Mouse (Mus musculus): Measurements from ENCODE around the gene Gxylt1.
"Not testable (repeated sequence)": the region's sequence is repeated elsewhere in the genome, so short reads cannot be mapped to it uniquely, and the experiment has no call there.

The Gxylt1 gene

GRCm38 (mm10) chr15:93274679-93275583 lies at the start of gene Gxylt1:
Gene Gxylt1, minus strand, starts transcription at chr15:93275179.
- peak; percentile 91 for ATAC-seq (ENCODE audit: insufficient number of reproducible peaks, low FRiP score, low TSS enrichment)

GRCm38 (mm10) chr15:93318781-93319180 lies 43.8 kb upstream of the Gxylt1 start:
- ATAC-seq (ENCODE audit: insufficient number of reproducible peaks, low FRiP score, low TSS enrichment), result no peak

- ATAC-seq (ENCODE audit: insufficient number of reproducible peaks, low FRiP score, low TSS enrichment), result not testable (repeated sequence)
These were observed 35.3 kb upstream of the Gxylt1 start for GRCm38 (mm10) chr15:93310304-93310703.

- no peak for ATAC-seq (ENCODE audit: insufficient number of reproducible peaks, low FRiP score, low TSS enrichment)
These were observed 23.2 kb upstream of the Gxylt1 start for GRCm38 (mm10) chr15:93298197-93298596.

- ATAC-seq (ENCODE audit: insufficient number of reproducible peaks, low FRiP score, low TSS enrichment), result no peak
These were observed 19.5 kb upstream of the Gxylt1 start for GRCm38 (mm10) chr15:93294483-93294882.

GRCm38 (mm10) chr15:93288321-93288720 lies 13.3 kb upstream of the Gxylt1 start:
- no peak for ATAC-seq (ENCODE audit: insufficient number of reproducible peaks, low FRiP score, low TSS enrichment)

- no peak for ATAC-seq (ENCODE audit: insufficient number of reproducible peaks, low FRiP score, low TSS enrichment)
These were observed 12.6 kb upstream of the Gxylt1 start for GRCm38 (mm10) chr15:93287628-93288027.

GRCm38 (mm10) chr15:93285244-93285643 lies 10.3 kb upstream of the Gxylt1 start:
- no peak for ATAC-seq (ENCODE audit: insufficient number of reproducible peaks, low FRiP score, low TSS enrichment)

- no peak for ATAC-seq (ENCODE audit: insufficient number of reproducible peaks, low FRiP score, low TSS enrichment)
These were observed 9.3 kb upstream of the Gxylt1 start for GRCm38 (mm10) chr15:93284326-93284725.

GRCm38 (mm10) chr15:93283349-93283748 lies 8.4 kb upstream of the Gxylt1 start:
- ATAC-seq (ENCODE audit: insufficient number of reproducible peaks, low FRiP score, low TSS enrichment), result no peak

GRCm38 (mm10) chr15:93276276-93276675 lies 1.3 kb upstream of the Gxylt1 start:
- ATAC-seq (ENCODE audit: insufficient number of reproducible peaks, low FRiP score, low TSS enrichment), result no peak

GRCm38 (mm10) chr15:93275623-93276022 lies 644 bp upstream of the Gxylt1 start:
- ATAC-seq (ENCODE audit: insufficient number of reproducible peaks, low FRiP score, low TSS enrichment), result peak; percentile 40

GRCm38 (mm10) chr15:93273788-93274678 lies 946 bp downstream of the Gxylt1 start:
- no peak for ATAC-seq (ENCODE audit: insufficient number of reproducible peaks, low FRiP score, low TSS enrichment)

- no peak for ATAC-seq (ENCODE audit: insufficient number of reproducible peaks, low FRiP score, low TSS enrichment)
These were observed 2.0 kb downstream of the Gxylt1 start for GRCm38 (mm10) chr15:93272948-93273347.

GRCm38 (mm10) chr15:93270289-93270855 lies 4.6 kb downstream of the Gxylt1 start:
- ATAC-seq (ENCODE audit: insufficient number of reproducible peaks, low FRiP score, low TSS enrichment), result no peak

- ATAC-seq (ENCODE audit: insufficient number of reproducible peaks, low FRiP score, low TSS enrichment), result no peak
These were observed 5.4 kb downstream of the Gxylt1 start for GRCm38 (mm10) chr15:93269572-93269971.

GRCm38 (mm10) chr15:93268001-93268400 lies 7.0 kb downstream of the Gxylt1 start:
- no peak for ATAC-seq (ENCODE audit: insufficient number of reproducible peaks, low FRiP score, low TSS enrichment)

GRCm38 (mm10) chr15:93267479-93267878 lies 7.5 kb downstream of the Gxylt1 start:
- ATAC-seq (ENCODE audit: insufficient number of reproducible peaks, low FRiP score, low TSS enrichment), result no peak

- no peak for ATAC-seq (ENCODE audit: insufficient number of reproducible peaks, low FRiP score, low TSS enrichment)
These were observed 8.6 kb downstream of the Gxylt1 start for GRCm38 (mm10) chr15:93266361-93266760.

GRCm38 (mm10) chr15:93265728-93266127 lies 9.3 kb downstream of the Gxylt1 start:
- 0 out of 2 replicates have a peak, but pooled peaks have one; percentile 60 for ATAC-seq (ENCODE audit: insufficient number of reproducible peaks, low FRiP score, low TSS enrichment)

GRCm38 (mm10) chr15:93265231-93265630 lies 9.7 kb downstream of the Gxylt1 start:
- ATAC-seq (ENCODE audit: insufficient number of reproducible peaks, low FRiP score, low TSS enrichment), result no peak

All from cerebellum, adult (tissue).